Mouse (Mus musculus): ENCODE measurements around the gene As3mt. TPM values are rescaled to one million over a fixed set of nuclear protein-coding genes. Genes with fewer than 3 reads are reported as not detected.
A peak's percentile ranks its signal among the peaks of the same experiment; 100 is the strongest.

The As3mt gene
- polyA plus RNA-seq, 1 experiment, result 0.07 TPM

DNA sequence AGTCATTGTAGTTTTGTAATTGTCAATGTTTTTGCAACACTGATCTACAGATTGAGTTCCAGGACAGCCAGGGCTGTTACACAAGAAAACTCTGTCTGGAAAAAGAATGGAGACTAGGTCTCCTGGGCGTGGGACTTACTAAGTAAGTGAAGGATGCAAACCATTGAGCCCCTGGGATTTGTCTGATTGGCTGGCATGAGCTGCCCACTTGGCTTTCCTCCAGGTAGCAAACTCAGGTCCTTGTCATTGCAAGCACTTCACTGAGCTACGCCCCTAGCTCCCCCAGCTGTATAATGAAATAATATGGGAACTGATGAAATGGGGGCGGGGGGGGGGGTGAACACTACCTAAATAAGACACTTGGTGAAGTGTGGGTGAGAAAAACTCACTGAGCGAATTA lies 14.1 kb upstream of the As3mt start:
- Histone ChIP-seq H3K27me3 (ENCODE audit: control insufficient read depth) (no peaks in the 10 kb centered on the region), H3K4me1 (ENCODE audit: control insufficient read depth) (peaks cover 18% of the 10 kb centered on the region), H3K4me3 (replicated peaks) (no peak overlapping the region), H3K9me3 (ENCODE audit: control insufficient read depth, low read length) (peaks cover 2% of the 10 kb centered on the region; the same call in 1 of the 2 replicates), H3K36me3 (ENCODE audit: control insufficient read depth) (peaks cover 2% of the 10 kb centered on the region)
- TF ChIP-seq GATA1 (IDR thresholded peaks at IDR 0.05; ENCODE audit: low read length) (no peak), TAL1 (IDR thresholded peaks at IDR 0.05; ENCODE audit: low read length) (no peak)

DNA sequence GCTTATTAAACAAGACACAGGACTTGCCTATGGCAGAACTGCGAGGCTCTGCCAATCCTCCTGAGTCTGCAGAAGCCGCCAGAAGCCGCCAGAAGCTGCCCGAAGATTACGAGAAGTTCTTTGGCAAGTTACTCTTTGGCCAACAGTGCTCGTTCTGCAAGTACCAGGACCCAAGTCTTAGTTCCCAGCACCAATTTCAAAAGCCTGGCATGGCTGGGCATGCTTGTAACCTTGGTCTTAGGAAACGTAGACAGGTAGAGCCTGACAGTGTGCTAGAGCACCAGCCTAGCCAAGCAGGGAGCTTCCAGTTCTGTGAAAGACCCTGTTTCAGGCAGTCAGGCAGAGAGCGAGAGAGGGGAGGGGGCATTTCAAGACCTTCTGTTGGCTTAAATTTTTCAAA lies 10.8 kb upstream of the As3mt start:
- peaks cover 2% of the 10 kb centered on the region; the same call in 1 of the 2 replicates for H3K4me1 ChIP-seq (ENCODE audit: control insufficient read depth)
- peaks cover 2% of the 10 kb centered on the region for H3K36me3 ChIP-seq (ENCODE audit: control insufficient read depth)
- H3K9me3 ChIP-seq (ENCODE audit: control insufficient read depth, low read length), result peaks cover 2% of the 10 kb centered on the region; the same call in 1 of the 2 replicates
- TF ChIP-seq TAL1 (IDR thresholded peaks at IDR 0.05; ENCODE audit: low read length) (no peak), GATA1 (IDR thresholded peaks at IDR 0.05; ENCODE audit: low read length) (no peak)
- no peak overlapping the region for H3K4me3 ChIP-seq (replicated peaks)
- H3K27me3 ChIP-seq (ENCODE audit: control insufficient read depth), result no peaks in the 10 kb centered on the region

DNA sequence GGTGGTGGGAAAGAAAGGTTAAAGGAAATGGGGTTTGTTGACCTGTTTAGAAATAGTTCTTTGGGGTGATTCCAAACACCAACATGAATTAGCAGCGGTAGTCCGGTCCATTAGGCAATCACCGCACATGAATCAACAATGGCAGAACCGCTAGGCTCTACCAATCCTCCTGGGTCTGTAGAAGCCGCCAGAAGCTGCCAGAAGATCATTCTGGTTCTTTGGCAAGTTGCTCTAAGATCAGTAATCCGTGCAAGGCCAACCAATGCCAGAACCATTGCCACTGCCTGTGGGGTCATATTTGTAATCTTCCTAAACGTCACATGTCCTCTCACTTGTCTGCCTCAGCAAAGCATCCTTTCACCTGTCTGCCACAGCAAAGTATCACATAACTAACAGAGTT lies 10.3 kb upstream of the As3mt start:
- no peaks in the 10 kb centered on the region for H3K27me3 ChIP-seq (ENCODE audit: control insufficient read depth)
- H3K4me3 ChIP-seq (replicated peaks), result no peak overlapping the region
- H3K9me3 ChIP-seq (ENCODE audit: control insufficient read depth, low read length), result peaks cover 2% of the 10 kb centered on the region; the same call in 1 of the 2 replicates
- H3K4me1 ChIP-seq (ENCODE audit: control insufficient read depth), result peaks cover 2% of the 10 kb centered on the region; the same call in 1 of the 2 replicates
- peaks cover 2% of the 10 kb centered on the region for H3K36me3 ChIP-seq (ENCODE audit: control insufficient read depth)
- TF ChIP-seq GATA1 (IDR thresholded peaks at IDR 0.05; ENCODE audit: low read length) (no peak), TAL1 (IDR thresholded peaks at IDR 0.05; ENCODE audit: low read length) (no peak)

DNA sequence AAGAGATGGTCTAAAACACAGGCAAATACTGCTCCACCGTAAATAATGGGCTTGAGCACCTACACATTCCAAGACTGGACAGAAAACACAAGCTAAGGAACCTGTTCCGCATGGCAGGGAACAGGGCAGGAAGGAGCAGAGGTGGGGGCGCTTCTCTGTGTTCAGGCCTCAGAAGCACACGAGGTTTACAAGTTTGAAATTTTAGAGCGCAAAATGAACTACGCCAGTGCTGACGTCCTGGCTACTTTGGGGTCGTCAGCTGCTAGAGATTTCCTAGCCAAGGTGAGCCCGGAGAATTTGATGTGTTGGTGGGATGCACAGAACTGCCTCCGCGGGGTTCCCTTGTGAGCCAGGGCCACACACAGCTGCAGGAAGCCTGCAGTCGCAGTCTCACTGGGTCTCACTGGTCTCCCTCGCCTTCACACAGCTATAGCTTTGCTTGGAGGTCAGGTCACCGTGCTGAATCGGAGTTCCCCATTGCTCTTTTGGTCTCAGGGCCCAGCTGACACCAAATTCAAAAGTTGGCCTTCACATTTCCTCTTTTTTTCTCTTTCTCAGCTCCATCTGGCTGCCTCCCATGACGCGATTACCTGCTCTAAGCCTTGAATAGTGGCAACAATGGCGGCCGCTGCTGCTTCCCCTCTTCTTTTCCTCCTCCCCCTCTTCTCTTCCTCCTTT lies 9.3 kb upstream of the As3mt start:
- peaks cover 2% of the 10 kb centered on the region; the same call in 1 of the 2 replicates for H3K9me3 ChIP-seq (ENCODE audit: control insufficient read depth, low read length)
- TF ChIP-seq TAL1 (IDR thresholded peaks at IDR 0.05; ENCODE audit: low read length) (no peak), GATA1 (IDR thresholded peaks at IDR 0.05; ENCODE audit: low read length) (no peak)
- H3K27me3 ChIP-seq (ENCODE audit: control insufficient read depth), result no peaks in the 10 kb centered on the region
- peaks cover 2% of the 10 kb centered on the region; the same call in 1 of the 2 replicates for H3K4me1 ChIP-seq (ENCODE audit: control insufficient read depth)
- H3K4me3 ChIP-seq (replicated peaks), result no peak overlapping the region
- peaks cover 2% of the 10 kb centered on the region for H3K36me3 ChIP-seq (ENCODE audit: control insufficient read depth)

DNA sequence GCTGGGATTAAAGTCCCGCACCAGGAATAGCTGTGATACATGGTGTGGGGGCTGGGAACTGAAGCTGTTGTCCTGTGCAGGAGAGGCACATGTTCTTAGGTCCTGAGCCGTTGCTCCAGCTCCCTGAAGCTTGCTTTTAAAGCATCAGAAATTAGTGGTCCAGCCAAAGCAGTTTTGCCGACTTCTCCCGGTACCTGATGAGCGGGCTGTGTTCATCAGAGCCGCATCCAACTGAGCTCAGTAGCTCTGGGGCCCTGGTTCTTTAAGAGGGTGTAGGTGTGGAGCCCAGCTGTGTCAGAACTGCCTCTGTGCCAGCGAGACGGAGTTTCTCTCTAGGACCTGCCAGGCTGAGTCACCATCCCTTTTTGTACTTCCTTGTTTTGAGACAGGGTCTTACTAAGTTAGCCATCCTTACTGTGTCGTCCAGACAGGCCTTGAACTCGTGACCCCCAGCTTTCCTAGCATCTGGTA lies 8.2 kb upstream of the As3mt start:
- Histone ChIP-seq H3K36me3 (ENCODE audit: control insufficient read depth) (peaks cover 2% of the 10 kb centered on the region), H3K4me1 (ENCODE audit: control insufficient read depth) (no peaks in the 10 kb centered on the region), H3K9me3 (ENCODE audit: control insufficient read depth, low read length) (peaks cover 2% of the 10 kb centered on the region; the same call in 1 of the 2 replicates), H3K27me3 (ENCODE audit: control insufficient read depth) (peaks cover 8% of the 10 kb centered on the region), H3K4me3 (replicated peaks) (no peak overlapping the region)
- TF ChIP-seq TAL1 (IDR thresholded peaks at IDR 0.05; ENCODE audit: low read length), result no peak
- TF ChIP-seq GATA1 (IDR thresholded peaks at IDR 0.05; ENCODE audit: low read length), result no peak

DNA sequence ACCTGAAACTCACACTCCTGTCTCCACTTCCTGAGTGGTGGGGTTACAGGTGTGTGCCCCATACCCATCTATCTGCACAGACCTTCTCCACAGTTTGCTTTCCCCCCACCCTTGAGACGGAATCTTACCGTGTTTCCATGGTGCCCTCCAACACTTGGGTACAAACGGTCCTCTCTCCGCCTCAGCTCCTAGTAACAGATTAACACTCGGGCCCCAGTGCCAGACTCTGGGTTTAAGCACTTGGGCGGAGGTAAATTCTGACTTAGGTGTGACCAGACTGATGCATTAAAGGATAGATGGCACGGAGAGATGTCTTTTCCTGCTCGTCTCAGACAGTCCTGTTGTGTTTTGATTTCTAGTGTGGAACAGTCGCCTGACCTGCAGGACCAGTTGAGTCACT lies 6.1 kb upstream of the As3mt start:
- no peaks in the 10 kb centered on the region; the same call in 1 of the 2 replicates for H3K36me3 ChIP-seq (ENCODE audit: control insufficient read depth)
- peaks cover 4% of the 10 kb centered on the region for H3K4me1 ChIP-seq (ENCODE audit: control insufficient read depth)
- H3K9me3 ChIP-seq (ENCODE audit: control insufficient read depth, low read length), result no peaks in the 10 kb centered on the region
- no peak for TF ChIP-seq TAL1 (IDR thresholded peaks at IDR 0.05; ENCODE audit: low read length)
- TF ChIP-seq GATA1 (IDR thresholded peaks at IDR 0.05; ENCODE audit: low read length), result no peak
- H3K4me3 ChIP-seq (replicated peaks), result no peak overlapping the region
- peaks cover 19% of the 10 kb centered on the region for H3K27me3 ChIP-seq (ENCODE audit: control insufficient read depth)

DNA sequence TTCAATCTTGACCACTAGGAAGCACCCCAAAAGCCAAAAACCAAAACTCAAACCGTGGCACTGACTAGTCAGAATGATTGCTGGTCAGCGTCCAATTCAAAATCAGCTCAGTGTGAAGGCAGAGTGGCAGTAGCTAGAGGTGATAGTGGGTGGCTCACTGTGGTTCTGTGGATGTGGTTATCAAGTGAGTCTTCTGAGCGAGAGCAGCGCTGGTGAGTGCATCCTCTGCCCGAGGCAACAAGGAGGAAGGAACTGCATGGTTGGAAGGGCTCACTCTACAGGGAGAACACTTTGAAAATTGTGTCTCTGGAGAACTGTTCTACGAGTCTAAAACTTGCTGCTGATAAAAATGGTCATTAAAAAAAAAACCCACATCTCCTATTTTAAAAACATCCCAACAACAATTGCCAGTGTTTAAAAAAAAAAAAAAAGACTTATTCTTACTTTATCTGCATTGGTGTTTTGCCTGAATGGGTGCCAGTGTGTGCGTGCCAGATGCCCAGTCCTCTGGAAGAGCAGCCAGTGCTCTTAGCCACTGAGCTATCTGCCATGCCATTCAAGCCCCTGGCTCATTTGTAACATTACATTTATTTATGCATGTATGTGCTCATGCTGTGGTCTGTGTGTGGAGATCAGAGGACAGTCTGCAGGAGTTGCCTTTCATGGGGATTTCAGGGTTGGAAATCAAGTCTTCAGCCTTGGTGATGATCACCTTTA lies 1.3 kb upstream of the As3mt start:
- Histone ChIP-seq H3K36me3 (ENCODE audit: control insufficient read depth) (no peaks in the 10 kb centered on the region), H3K27me3 (ENCODE audit: control insufficient read depth) (peaks cover 20% of the 10 kb centered on the region), H3K9me3 (ENCODE audit: control insufficient read depth, low read length) (no peaks in the 10 kb centered on the region), H3K4me1 (ENCODE audit: control insufficient read depth) (peaks cover 22% of the 10 kb centered on the region), H3K4me3 (replicated peaks) (no peak overlapping the region)
- no peak for TF ChIP-seq GATA1 (IDR thresholded peaks at IDR 0.05; ENCODE audit: low read length)
- TF ChIP-seq TAL1 (IDR thresholded peaks at IDR 0.05; ENCODE audit: low read length), result no peak

DNA sequence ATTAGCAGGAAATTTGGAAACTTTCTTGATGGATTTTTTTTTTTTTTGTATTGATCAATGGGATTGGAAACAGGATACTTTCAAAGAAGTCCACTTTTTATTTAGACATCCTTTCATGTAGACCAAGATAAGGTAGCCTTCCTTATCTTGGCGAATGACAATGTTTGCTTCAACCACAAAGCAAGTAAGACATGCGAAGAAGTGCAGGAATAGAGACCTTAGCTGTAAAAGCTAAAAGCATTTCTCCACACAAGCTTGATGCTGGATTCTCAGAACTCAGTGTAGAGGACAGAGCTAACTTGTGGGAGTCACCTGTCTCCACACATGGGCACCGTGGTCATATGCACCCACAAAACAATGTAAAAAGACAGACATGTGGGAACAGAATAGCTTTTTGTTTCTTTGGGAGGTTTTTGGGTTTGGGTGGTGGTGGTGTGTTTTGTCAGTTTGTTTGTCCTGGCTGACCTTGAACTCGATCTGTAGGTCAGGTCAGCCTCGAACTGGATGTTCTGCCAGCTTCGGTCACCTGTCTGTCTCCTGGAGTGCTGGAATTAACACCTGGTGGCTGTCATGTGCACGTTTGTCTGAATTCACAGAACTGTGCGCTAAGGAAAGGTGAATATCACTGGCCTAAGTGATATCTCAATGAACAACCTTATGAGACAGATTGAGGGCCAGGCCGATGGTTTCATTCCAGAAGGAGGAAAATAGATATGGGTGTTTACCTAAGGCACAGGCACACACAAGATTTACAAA lies 540 bp upstream of the As3mt start:
- Histone ChIP-seq H3K9me3 (ENCODE audit: control insufficient read depth, low read length) (no peaks in the 10 kb centered on the region), H3K36me3 (ENCODE audit: control insufficient read depth) (no peaks in the 10 kb centered on the region), H3K27me3 (ENCODE audit: control insufficient read depth) (peaks cover 20% of the 10 kb centered on the region), H3K4me1 (ENCODE audit: control insufficient read depth) (peaks cover 22% of the 10 kb centered on the region), H3K4me3 (replicated peaks) (peak overlapping the region; percentile 66)
- no peak for TF ChIP-seq GATA1 (IDR thresholded peaks at IDR 0.05; ENCODE audit: low read length)
- no peak for TF ChIP-seq TAL1 (IDR thresholded peaks at IDR 0.05; ENCODE audit: low read length)

Measured in erythroblast, embryonic 14.5 days (primary cell).